Mouse (Mus musculus) embryonic stem cell, embryonic (primary cell): ENCODE data around the gene Mtif2.

Experiments
- CTCF ChIA-PET, 4 experiments: fragments of 300-600 bp in 2 of 4; fragments of 350-600 bp in 2 of 4; sonication (Branson Sonifier 250); formaldehyde crosslinking; loops; one replicate each; lab custom pipeline; 2022; ENCODE audit warnings: inconsistent platforms in 2 of 4; lab: Charles Lee
- POLR2A ChIA-PET, 4 experiments: fragments of 300-600 bp in 2 of 4; fragments of 350-600 bp in 2 of 4; sonication (Branson Sonifier 250); formaldehyde crosslinking; loops; one replicate each; lab custom pipeline; 2022; ENCODE audit warnings: antibody characterized with exemption in 4 of 4, inconsistent platforms in 1 of 4; lab: Charles Lee

The Mtif2 gene

DNA sequence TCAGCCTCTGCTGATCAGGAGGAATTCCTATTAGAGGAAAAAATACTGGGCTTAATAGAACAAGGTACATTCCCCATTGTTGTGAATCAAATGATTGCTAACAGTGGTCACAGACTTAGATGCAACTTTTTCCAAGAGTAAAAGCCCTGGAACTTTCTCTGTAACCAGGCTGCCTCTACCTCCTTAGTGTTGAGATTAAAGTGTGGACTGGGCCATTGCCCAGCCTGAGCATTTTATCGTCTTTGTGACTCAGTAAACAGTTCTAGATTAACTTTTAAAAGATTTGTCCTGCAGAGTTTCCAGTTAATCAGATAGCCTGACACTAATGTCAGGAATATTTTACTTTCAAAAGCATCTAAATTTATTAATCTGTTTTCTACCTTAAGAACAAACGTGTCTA is 20.6 kb downstream of the Mtif2 start:
- CTCF ChIA-PET: interaction anchor here in 1 of 4 experiments (1.9 kb wide), 1 partner anchor 147 kb away, joined by 5 read pairs; the partner anchor contains the start of gene Rtn4
- POLR2A ChIA-PET: interaction anchor here (0.7 to 11.6 kb wide), 53 partner anchors 11 to 618 kb away, joined by 3 to 216 read pairs (median 6); partner anchors contain the start of genes Mtif2 (in 3 of the 4), Rtn4 (in 3 of the 4) and Prorsd1 (in 2 of the 4)

DNA sequence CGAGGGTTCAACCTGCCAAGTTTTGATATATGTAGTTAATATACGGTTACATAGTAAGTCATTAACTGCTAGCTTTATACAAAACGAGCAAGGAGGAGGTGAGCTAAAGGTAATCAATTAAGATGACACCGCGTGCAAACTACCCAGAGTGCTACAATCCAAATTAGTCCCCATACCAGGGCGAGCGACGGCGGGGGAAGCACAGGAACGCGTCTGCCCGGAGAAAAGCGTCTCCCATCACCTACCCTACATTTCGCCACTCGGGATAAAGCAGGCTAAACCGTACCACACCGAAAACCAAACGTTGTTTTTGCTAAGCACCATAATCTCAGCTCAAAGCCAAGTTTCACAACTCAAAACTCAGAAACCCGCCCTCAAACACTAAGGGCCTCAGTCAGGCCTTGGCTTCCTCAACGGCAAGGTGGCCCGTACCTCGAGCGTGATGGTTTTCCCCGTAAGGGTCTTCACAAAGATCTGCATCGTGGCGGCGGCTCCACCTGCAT is 21.1 kb downstream of the Mtif2 start:
- ChIA-PET POLR2A (interaction anchor here (0.6 to 11.6 kb wide), 48 partner anchors 10 to 327 kb away, joined by 3 to 216 read pairs (median 6); partner anchors contain the start of genes Mtif2 (in 3 of the 4), Rtn4 (in 3 of the 4) and Prorsd1 (in 2 of the 4)), CTCF (no interaction called here)

DNA sequence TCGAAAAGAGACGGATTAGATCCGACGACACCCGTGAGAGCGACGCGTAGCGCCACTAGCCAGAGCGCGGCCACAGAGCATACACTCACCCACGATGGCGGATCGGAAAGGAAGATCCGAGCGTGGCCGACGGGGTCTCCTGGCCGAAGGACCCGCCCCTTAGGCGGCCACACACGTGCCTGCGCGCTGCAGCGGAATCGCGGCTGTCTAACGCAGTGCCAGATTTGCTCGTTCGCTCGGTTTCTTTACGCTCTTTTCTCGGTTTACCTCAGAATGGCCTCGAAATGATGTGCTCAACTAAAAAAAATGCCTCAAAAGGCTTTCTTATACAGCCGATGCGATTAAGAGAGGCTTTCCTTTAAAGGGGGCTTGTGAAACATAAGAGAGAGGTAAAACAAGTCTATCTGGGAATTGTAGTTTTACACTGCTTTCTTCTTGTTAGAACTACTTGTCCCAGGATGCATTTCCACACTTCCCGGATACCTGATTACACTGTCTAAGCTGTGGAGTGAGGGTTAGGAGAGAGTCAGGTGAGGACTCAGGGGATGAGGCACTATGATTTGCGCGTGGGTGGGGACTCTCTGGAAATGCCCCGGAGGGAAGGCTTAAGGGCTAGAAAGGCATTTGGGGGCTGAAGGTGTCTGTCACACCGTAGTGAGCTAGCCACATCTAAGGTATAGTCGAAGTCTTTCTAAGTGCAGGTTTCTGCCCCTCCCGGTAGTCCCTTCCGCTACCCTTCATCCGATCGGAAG is 21.7 kb downstream of the Mtif2 start, which contains the start of the genes Clhc1 and Rps27a:
Gene Clhc1, plus strand, starts transcription at position 199 of the 752 bp plus-strand sequence.
Gene Rps27a, minus strand, starts transcription at position 358 of the 752 bp plus-strand sequence.
- ChIA-PET CTCF (interaction anchor here in 2 of 4 experiments (0.5 to 1.3 kb wide), 2 partner anchors 12 to 146 kb away, joined by 3 to 4 read pairs; no protein-coding TSS in a partner anchor), POLR2A (interaction anchor here (0.6 to 11.6 kb wide), 116 partner anchors 8 to 1203 kb away, joined by 3 to 216 read pairs (median 4); partner anchors contain the start of genes Mtif2 (in 4 of the 4), Prorsd1 (in 3 of the 4), Rtn4 (in 3 of the 4) and Ccdc88a (in 2 of the 4))

DNA sequence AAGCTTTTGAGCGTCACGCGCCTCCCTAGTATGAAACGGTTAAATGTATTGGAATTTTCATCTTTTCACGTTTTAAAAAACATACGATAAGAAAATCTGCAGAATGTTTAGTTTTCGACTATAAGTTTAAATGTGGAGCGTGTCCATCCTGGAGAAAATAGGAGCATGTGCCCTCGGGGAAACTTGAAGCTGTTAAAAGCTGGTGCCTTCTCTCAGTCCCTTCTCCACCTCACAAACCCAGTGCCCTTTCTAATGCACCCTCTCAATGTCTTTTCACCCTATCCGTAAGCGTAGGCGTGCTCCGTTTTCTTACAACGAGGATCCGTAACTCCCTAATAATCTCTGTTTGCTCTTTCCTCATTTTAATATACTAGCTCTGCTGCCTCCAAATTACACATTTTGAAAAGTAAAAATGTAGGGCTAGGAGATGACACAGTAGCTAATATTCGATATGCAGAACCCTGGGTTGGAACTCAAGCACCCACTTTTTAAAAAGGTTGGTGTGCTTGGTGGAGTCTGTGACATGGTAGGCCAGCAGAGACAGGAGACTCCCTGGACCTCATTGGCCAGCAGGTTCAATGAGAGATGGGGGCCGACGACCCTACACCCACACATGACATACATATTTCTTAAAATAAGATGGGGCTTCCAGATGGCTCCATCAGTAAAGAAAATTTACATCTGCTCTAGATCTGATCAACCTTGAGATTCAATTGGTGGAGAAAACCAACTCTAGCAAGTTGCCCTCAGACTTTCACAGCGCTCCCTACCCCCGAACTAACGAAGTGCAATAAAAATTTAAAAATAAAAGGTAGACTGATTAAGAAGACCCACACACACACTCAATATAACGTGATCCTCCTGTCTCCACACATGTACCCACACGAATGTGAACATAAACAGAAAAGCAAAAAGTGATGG is 22.6 kb downstream of the Mtif2 start:
- POLR2A ChIA-PET: interaction anchor here (0.6 to 11.6 kb wide), 110 partner anchors 8 to 1202 kb away, joined by 3 to 216 read pairs (median 4); partner anchors contain the start of genes Mtif2 (in 4 of the 4), Prorsd1 (in 3 of the 4), Rtn4 (in 3 of the 4) and Ccdc88a (in 2 of the 4)
- CTCF ChIA-PET: interaction anchor here in 2 of 4 experiments (0.5 to 1.3 kb wide), 2 partner anchors 11 to 145 kb away, joined by 3 to 4 read pairs; no protein-coding TSS in a partner anchor

DNA sequence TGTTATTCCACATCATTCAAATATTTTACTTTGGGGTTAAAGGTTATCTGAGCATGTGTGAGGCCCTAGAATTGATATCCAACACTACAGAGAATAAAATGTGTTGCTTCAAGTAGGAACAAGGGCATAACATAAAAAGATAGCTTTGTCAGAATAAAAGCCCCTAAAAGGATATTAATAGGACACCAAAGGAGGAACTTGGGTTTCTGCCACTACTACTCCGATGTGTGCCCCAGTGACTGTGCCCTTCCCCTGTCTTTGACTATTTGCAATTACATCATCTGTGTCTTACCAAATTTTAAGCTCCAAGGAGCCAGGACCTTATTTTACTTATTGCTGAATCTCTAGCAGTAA is 23.2 kb downstream of the Mtif2 start:
- POLR2A ChIA-PET: interaction anchor here in 3 of 4 experiments (0.7 to 11.6 kb wide), 22 partner anchors 8 to 302 kb away, joined by 3 to 216 read pairs (median 10); partner anchors contain the start of genes Mtif2 (in 3 of the 3), Rtn4 (in 2 of the 3), Cfap36 (in 1 of the 3) and Prorsd1 (in 1 of the 3)
- CTCF ChIA-PET: interaction anchor here in 1 of 4 experiments (0.6 kb wide), 1 partner anchor 150 kb away, joined by 5 read pairs; no protein-coding TSS in a partner anchor

DNA sequence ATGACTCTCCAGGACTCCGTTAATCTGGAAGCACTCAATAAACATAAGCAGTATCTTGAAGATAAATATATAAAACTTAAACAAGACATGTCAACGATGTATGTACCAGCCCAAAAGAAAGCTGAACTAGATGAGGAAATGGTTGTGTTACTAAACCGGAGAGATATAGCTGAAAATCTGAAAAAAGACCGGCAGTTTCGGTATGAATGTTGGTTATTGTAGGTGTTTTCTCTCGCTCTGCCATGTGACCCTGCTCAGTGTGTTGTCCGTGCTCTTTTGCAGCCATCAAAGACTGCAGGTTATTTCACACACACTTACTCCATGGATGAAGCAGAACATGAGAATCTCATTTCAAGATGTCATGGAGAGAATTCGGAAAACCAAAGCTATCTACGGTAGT is 34.2 kb downstream of the Mtif2 start:
- ChIA-PET POLR2A (interaction anchor here in 2 of 4 experiments (0.7 to 2.6 kb wide), 10 partner anchors 10 to 465 kb away, joined by 3 to 23 read pairs (median 3); partner anchors contain the start of genes Clhc1 (in 1 of the 2), Eml6 (in 1 of the 2), Mtif2 (in 1 of the 2) and Rps27a (in 1 of the 2)), CTCF (no interaction called here)

DNA sequence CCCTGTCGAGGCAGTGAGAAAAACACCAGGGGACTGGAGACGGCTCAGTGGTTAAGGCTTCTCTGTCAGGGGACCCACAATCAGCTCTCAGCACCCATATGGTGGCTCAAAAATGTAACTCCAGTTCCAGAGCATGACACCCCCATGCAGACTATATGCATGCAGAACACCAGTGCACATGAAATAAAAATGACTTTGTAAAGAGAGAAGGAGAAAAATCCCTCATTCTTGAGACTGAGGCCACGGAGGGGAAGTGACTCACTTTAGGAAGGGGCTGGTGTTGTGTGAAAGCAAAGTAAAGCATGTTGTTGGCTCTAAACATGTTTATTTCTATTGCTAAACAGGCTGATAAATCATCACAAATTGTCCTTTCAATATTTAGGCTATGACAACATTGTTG is 34.8 kb downstream of the Mtif2 start:
- CTCF ChIA-PET: no interaction called here

DNA sequence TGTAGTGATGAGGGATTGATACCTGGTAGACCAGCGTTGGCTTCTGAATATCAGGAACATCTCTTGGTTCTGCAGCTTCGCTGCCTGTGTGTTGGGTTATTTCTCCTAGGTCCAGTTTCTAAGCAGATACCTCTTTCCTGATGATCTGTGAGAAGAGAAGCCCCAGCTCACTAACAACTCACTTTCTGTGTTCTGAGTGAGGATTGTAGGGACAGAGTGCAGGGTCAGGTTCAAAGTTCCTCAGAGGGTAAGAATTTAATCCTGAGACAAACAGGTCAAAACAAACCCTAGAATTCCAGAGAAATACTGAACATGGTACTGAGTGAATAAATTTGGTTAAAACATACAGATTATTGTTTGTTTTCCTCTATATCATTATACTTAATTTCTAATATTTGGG is 37.2 kb downstream of the Mtif2 start:
- ChIA-PET POLR2A (interaction anchor here in 2 of 4 experiments (0.7 to 1.1 kb wide), 4 partner anchors 10 to 46 kb away, joined by 3 to 4 read pairs (median 4); partner anchors contain the start of genes Rps27a (in 2 of the 2) and Clhc1 (in 1 of the 2)), CTCF (no interaction called here)

More for the DNA sequence above, 34.8 kb downstream of the Mtif2 start:
- POLR2A ChIA-PET: interaction anchor here in 1 of 4 experiments (1.2 to 2.6 kb wide), 4 partner anchors 11 to 131 kb away, joined by 3 to 23 read pairs (median 8); partner anchors contain the start of genes Clhc1, Mtif2, Rps27a and Rtn4

DNA sequence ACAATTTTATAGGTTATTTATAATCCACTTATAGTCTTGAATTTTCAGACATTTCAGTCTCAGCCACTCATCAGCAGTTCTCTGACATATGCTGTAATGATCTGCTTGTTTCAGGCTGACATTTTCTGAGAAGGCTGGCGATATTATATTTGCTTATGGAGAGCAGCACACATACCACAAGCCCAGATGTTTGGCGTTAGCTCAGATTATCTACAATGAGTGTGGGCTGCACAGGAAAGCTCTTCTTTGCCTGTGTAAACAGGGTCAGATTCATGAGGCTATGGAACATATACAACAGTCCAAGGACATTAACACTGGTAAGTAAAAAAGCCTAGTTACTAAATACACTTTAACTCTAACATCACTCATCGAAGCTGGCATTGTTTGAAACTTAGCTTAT is 45.3 kb downstream of the Mtif2 start:
- ChIA-PET CTCF (no interaction called here), POLR2A (no interaction called here)

DNA sequence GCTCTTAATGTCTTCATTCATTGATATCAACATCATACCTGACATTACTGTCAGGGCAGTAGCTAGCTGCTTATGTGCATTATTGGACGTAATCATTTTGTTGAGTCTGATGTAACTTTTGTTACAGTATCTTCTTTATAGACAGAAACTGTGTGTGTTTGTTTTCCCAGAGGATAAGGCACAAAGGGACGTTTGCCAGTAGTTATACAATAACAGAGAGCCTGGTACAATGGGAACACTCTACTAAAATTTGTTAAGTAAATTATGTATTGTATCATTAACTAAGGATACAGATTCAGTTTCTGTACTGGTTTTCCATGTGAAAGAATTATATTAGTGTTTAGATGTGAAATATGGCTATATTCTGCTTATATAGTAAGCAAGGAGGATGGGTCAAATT is 46.4 kb downstream of the Mtif2 start:
- ChIA-PET POLR2A (no interaction called here), CTCF (interaction anchor here in 1 of 4 experiments (0.6 kb wide), 1 partner anchor 554 kb away, joined by 4 read pairs; no protein-coding TSS in a partner anchor)

DNA sequence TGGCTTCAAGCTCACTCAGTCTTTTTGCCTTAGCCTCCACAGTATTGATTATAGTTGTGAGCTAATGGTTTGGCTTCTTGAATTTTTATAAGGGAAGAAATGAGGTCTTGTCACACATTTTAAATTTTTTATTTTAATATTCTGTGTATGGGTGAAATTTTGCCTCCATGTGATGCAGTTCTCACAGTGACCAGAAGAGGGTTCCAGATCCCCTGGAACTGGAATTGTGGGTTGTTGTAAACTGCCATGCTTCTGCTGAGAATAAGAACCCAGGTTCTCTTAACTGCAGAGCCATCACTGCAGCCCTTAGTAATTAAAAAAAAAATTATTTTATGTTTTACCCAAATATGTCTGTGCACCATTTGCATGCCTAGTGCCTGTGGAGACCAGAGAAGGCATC is 53.4 kb downstream of the Mtif2 start:
- POLR2A ChIA-PET: interaction anchor here in 1 of 4 experiments (1.0 to 1.4 kb wide), 2 partner anchors 17 to 113 kb away, joined by 3 to 5 read pairs; partner anchors contain the start of gene Rtn4

More for the DNA sequence above, 53.4 kb downstream of the Mtif2 start:
- CTCF ChIA-PET: no interaction called here
